Mouse (Mus musculus) lung, postnatal 10 days (tissue): ENCODE data around the gene Rbms3.

Source experiments
- DNase-seq: peaks from one replicate; pipeline ENCODE4 v3.0.0; 2021

The Rbms3 gene

GRCm38 (mm10) chr9:117031237-117031636 lies 598.5 kb downstream of the Rbms3 start:
- no peak for DNase-seq

GRCm38 (mm10) chr9:117030837-117031236 lies 598.9 kb downstream of the Rbms3 start:
- DNase-seq = peak; percentile 96

GRCm38 (mm10) chr9:117029953-117030352 lies 599.8 kb downstream of the Rbms3 start:
- no peak for DNase-seq

DNA sequence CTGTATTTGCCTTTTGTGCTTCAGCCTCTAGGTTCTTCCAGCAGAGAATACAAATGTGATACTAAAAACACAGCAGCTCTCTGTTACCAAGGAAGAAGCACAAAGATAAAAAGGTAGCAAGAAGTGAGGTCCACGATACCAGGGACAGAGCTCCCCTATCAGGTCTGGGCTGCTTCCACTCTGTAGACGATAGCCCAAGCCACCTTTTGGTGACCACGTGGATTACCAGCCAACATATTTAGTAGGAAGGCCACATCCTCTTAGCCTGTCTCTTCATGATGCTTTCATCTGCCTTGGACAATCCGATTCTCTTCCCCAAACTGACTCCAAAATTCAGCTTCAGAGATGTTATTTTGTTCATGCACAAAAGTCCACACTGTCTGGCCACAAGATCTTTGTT lies 601.1 kb downstream of the Rbms3 start:
- DNase-seq = no peak

DNA sequence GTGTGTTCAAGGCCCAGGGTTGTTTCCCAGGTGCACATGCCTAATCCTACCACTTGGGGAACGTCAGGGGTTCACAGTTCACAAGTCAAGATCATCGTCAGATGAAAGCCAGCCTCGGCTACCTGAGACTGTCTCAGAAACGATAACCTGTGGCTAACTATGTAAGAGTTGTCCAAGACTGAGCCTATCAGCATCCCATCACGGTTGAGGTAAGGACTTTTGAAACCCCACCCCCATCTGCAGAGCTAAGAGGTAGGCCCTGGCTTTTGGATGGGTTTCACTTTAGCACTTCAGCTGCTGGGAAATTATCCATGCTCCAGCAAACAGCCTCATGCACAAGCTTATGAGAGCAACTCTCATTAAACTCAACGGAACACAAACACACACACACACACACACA lies 607.6 kb downstream of the Rbms3 start:
- DNase-seq = no peak

DNA sequence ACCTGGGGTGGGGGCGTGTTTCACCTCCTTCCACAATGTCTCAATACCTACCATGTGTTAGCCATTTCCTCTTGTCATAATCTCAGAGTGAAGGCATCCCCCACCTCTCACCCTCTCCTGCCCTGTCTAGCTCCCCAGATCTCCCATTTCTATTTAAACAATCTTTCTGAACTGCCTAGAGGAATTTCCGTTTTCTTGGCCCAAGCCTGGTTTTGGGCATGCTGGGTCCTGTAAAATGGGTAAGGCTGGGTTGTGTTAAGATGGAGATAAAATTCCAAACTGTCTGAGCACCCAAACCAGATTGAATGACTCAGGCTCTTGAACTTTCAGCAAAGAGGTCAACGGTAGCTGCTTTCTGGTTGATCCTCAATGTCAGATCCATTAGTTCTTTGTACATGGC lies 608.2 kb downstream of the Rbms3 start:
- no peak for DNase-seq

- DNase-seq = no peak
Measured at GRCm38 (mm10) chr9:117020216-117020615, 609.5 kb downstream of the Rbms3 start.

- peak; percentile 29 for DNase-seq
Measured at GRCm38 (mm10) chr9:117018741-117019163, 611.0 kb downstream of the Rbms3 start.

GRCm38 (mm10) chr9:117018301-117018700 lies 611.4 kb downstream of the Rbms3 start:
- no peak for DNase-seq

DNA sequence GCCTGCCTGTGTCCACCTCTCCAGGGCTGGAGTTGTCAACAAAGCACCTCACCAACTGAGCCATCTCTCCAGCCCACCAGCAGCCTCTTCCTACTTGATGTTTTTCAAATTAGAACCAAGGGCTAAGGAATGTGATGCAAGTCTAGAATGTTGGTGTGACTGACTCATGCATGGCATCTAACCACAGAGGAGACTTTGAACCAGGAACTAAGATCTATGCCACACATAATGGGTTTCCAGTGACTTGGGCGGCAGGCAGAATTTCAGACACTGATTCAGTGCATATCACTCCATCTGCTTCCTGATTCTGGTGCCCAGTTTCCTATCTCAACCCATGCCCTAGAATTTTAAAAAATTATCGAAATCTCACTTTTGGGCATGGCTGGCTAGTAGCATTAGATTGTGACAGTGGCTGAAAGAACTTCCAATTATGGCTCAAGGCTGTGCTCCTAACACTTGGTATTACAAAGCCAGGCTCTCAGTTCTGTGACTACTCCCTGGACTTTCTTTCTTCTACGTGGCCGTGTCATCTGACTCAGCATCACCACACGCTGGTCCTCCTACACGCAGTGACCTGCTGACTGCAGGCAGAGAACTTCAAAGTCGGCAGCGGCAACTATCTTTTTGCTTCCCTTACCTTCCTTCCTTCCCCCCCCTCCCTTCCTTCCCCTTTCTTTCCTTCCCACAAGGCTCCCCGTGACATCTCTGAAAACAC lies 613.0 kb downstream of the Rbms3 start:
- no peak for DNase-seq

DNA sequence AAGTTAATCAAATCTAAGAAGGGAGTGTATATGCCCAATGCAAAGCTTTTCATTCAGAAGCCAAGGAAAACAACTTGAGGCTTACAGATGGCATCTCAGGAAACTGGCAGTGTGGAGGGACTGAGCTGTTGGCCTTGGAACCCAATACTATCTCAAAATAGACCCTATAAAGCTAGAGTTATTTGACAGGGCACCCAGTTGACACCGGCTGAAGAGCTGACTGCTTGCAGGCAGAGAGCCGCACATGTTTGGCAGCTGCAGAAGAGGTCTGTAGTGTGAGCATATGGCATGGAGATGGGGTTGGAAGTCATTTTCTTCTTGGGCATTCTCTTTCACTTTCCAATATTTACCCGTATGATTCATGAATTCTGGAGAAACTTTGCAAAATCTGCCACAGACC lies 616.3 kb downstream of the Rbms3 start:
- no peak for DNase-seq

- DNase-seq = no peak
Measured at GRCm38 (mm10) chr9:117010801-117011200, 618.9 kb downstream of the Rbms3 start.

DNA sequence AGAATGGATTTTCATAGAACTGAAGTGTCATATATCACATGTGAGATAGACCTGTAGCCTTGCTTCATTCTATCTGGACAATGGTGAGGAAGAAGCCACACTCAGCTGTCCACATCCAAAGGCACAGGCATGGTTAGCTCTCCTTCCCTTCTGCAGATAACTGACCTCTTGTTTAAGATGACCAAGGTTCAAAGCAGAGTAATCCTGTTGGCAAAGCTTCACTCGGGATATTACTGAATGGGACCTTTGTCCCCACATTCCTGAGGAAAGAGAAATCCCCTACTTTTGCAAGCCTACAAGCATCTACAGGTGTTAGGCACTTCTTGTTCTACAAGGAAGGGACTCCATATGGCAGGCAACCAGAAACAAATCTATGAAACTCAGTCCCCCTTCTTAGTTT lies 621.5 kb downstream of the Rbms3 start:
- DNase-seq = no peak

- DNase-seq = peak; percentile 40
Measured at GRCm38 (mm10) chr9:117002083-117002482, 627.6 kb downstream of the Rbms3 start.

DNA sequence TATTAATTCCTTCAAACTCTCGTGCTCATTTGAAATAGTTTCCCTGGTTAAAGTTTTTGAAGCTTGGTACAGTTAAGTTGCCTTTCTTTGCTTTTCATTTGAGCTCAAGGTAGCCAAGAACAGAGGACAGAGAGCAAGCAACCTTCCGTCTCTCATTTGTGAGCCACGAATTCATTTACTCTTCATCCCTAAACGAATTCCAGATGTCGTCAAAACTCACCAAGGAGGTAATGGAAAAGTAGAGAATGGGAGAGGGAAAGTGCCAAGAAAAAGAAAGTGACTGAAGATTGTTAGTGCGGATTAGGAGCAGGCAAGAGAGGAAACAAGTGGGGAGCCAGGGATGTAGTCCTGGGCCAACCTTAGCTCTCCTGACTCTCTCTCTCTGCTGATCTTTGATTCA lies 630.5 kb downstream of the Rbms3 start:
- no peak for DNase-seq

DNA sequence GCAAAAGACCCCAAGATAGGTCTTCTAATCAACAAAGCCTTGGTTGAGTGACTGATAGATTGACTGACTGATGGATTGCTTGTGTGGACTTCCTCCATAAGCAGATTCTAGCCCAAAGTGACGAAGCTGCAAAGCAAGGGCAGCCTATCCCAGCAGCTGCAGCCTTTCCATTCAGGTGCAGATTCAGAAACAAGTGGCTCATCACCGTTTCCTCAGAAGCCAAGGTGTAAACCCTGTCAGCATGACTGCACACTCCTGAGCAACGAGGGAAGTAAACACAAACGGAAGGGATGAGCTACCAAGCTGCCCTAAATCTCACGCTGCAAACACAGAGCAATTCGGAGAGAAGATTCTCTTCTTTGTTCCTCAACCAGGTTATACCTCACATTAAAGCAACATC lies 639.4 kb downstream of the Rbms3 start:
- DNase-seq = no peak

- DNase-seq = no peak
Measured at GRCm38 (mm10) chr9:116980801-116981200, 648.9 kb downstream of the Rbms3 start.

- no peak for DNase-seq
Measured at GRCm38 (mm10) chr9:116977428-116977827, 652.3 kb downstream of the Rbms3 start.

DNA sequence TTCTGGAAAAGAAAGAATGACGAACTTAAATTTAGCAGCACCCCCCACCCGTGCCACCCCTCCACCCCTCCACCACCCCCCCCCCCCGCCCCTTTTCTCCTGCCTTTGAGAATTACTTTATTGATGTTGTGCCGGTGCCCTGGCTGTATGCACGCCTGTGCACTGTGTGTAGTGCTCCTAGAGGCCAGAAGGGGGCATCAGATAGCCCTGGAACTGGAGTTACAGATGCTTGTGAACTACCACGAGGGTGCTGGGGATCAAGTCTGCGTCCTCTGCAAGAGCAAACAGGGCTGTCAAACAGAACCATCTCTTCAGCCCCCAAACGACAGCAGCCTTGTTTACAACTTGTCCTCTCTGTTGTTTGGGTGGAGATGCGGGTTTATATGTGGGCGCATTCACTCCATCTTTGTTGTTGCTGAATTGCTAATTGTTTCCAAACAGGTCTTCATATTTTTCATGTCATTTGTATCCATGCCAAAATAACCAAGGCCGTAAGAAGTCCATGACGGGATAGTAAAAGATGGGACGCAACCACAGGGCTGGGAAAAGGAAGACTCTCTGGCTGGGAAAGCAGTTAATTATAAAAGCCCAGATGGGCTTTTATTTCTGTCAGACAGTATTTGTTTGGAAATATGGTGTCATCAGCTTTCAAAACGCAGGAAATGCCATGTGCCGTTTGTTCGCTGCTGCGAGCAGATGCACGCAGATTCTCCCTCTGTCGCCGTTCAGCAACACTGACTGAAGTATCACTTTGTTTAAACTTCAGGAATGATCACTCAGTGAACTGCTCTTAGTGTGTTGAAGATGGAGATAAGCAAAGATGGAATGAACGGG lies 652.9 kb downstream of the Rbms3 start:
- peak; percentile 49 for DNase-seq

DNA sequence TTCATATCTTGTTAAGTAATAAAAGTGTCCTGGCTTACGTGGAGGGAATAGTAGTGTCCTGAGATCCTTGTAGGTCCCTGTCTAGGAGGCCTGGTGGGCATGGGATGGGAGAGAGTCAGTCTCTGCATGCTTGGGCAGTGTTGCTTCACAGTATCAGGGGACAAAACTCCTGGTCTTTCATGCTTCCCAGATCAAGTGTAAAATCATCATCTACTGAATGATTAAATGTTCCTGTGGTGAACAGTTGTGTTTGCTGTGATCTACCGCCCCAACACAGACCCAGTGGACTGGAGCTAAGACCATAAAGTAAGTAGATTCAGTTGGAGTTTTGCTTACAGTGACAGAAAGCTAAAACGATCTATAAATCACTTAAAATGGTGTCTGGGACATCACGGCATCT lies 654.4 kb downstream of the Rbms3 start:
- no peak for DNase-seq

- DNase-seq = no peak
Measured at GRCm38 (mm10) chr9:116974134-116974533, 655.6 kb downstream of the Rbms3 start.

DNA sequence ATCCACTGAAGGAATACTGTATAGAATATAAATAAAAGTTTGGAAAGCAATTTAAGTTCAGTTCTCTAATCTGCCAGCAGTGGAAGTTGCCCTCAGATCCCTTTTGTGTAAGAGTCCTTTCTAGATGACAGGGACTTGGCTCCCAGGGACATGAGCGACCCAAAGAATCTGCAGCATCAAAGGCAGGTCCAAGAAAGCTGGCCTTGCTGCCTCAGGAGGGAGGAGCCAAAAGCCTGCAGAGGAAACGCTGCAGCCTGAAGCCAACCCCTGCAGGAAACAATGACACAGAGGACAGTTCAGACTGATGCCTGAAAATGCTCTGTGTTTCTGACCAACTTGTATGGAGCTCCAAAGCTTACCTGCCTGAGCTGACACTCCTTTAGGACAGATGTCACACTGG lies 656.1 kb downstream of the Rbms3 start:
- DNase-seq = peak; percentile 68

- no peak for DNase-seq
Measured at GRCm38 (mm10) chr9:116967317-116967716, 662.4 kb downstream of the Rbms3 start.

GRCm38 (mm10) chr9:116965691-116966090 lies 664.0 kb downstream of the Rbms3 start:
- DNase-seq = peak; percentile 38
